Mouse (Mus musculus) CD4-positive, CD25-positive, alpha-beta regulatory T cell, adult 4 months (primary cell): ENCODE measurements around the gene Grip1. TPM values are rescaled to one million over a fixed set of nuclear protein-coding genes. Genes with fewer than 3 reads are reported as not detected.

Experiments
- ATAC-seq: one replicate; pipeline ENCODE4 v1.8.0; 2017
- polyA plus RNA-seq, 2 experiments: library from polyadenylated mRNA; unstranded; fragments of 100-300 nt; shearing (Covaris generic); gene quantifications; one replicate each; pipeline ENCODE4 v1.2.1; 2017

Gene Grip1
- polyA plus RNA-seq, 2 experiments from 2014 or later: not detected

DNA sequence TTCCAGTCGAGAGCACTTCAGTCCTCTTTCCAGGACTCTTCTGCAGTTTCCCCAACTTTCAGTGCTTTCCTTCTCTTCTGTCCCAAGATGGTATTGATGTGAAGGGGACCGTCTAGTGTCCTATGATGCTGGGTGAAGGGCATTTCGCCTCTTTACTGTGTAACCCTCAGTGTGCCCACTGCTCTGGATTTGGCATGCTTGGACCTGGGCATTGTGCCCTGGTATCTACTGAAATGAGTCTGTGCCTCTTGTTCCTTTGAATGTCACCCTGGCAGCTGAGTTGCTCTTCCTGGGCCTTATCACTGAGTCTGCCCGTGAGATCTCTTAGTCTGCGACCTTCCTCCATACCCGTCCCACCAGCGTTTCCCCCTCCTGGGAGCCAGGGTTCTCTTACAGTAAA, 9.7 kb downstream of the Grip1 start:
- no peak for ATAC-seq

DNA sequence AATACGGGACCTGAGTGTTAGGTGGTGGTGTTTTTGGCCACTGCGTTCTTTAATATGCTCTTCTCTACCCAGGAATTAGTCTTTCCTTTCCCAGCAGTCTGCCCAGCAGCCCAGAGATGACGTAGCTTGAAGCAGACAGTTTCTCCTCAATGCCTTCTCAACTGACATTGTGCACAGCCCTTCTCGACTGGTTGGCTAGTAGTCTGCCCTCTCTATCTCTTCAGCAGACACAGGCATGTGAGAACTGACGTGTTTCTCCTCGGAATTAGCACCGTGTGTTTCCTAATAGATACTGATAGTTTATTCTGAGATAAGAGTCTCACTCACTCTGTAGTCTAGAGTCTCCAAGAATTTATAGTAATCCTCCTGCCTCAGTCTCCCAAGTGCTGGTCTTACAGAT, 10.2 kb downstream of the Grip1 start:
- ATAC-seq: no peak

DNA sequence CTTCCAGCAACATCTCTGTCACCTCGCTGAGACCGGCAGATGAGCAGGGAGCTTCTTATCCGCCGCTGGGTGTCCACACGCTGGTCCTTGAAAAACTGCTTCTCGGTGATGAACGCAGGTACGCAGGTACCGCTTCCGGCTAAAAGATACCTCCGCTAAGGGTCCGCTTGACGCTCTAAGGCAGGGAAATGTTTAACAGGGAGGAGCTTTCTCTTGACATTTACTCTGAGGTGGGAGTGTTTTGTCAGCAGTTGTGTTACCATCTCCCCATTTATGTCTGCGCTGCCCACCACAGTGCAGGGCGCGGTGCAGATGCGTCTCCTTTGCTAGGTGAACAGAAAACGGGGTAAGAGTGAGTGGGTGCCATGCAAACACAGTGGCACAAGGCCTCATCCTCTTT, 14.3 kb downstream of the Grip1 start:
- ATAC-seq: no peak

DNA sequence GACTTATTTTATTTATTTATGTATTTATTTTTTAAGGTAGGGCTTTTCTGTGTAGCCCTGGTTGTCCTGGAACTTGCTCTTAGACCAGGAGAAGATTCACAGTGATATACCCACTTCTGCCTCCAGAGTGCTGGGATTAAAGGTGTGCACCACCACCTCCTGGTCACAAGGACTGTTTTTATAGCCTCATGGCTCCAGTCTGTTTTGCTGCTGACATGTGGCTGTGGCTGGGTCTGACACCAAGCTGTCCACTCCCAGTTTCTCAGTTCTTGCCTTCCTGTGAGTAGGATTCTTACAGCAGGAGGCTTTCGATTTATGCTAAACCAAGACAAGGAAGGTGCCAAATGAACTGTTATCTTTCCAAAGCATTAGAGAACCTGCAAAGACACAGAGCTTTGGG, 16.5 kb downstream of the Grip1 start:
- no peak for ATAC-seq

DNA sequence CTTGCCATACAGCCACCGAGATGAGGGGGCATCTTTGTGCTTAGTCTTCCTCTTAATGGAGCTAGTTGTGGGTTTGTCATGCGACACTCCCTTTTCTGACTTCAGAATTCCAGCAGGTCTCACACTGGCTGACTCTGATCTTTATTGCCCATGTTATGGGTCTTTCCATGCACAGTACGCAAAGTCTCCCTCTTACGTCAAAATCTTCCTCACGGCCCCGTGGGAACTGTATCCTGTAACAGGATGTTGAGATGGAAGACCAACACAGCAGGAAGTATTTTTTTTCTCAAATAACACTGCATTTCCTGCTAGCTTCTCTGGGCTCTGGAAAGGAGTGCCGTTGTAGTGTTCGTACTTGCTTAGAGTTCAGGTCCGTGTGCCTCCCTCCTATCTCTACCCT, 21.5 kb downstream of the Grip1 start:
- no peak for ATAC-seq

DNA sequence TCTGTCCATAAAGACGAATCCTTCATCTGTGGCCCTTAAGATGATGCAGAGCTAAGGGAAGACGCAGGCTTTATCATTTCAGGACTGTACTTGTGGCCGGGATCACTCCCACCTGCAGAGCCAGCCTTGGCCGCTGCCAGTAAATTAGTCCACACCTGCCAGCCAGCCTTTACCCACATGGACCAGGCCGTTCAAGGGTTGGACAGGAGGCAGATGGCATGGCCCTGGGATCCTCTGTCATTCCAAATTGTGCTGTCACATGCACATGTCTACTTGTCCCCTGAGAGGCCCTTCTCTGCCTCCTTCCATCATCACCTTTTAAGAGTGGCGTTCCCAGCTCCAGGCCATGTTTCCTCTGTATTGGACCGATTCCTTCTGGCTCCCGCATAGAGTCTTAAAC, 24.0 kb downstream of the Grip1 start:
- no peak for ATAC-seq

DNA sequence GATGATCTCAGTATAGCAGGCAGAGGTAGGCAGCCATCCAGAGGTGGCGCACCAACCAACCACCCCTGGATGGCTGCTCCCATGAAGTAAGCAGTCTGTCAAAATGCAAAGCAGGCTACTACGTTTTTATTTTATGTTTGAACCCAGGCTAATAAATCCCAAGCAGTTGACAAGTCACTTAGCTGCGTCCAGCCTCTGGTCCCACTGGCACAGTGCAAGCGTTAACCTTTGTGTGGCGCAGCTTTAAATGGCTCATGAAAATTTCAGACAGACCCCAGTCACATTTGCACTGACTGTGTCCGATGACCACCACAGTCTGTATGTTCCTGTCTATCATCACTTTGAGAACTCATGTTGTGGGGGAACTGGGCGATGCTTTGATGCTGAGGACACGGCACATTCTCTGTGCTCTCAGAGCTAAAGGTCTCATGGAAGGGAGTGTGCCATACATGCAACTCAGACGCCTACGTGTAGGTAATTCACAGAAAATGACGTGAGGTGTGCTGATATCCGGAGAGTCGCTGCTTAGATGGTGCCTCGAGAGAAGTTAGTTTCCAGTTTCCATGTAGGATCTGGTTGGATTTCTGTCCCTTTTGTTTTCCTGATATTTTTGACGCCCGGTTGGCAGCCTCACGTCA, 29.6 kb downstream of the Grip1 start:
- ATAC-seq: no peak

DNA sequence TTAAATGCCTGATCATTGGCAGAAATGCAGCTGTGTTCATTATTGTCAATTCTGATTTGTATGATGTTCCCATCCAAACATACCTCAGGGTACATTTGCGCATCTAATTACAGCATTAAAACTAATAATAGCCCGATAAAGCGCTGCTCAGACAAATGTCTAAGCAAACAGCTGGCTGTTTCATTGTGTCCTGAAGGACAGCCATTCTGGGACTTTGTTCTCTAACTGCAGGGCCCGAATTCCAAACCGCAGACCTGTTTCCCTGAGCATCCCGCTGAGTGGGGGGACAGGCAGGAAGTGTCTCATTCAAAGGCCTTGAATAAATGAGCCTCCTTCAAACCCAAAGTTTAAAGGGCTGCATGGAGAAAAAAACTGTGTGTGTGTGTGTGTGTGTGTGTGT, 30.1 kb downstream of the Grip1 start:
- ATAC-seq: no peak

DNA sequence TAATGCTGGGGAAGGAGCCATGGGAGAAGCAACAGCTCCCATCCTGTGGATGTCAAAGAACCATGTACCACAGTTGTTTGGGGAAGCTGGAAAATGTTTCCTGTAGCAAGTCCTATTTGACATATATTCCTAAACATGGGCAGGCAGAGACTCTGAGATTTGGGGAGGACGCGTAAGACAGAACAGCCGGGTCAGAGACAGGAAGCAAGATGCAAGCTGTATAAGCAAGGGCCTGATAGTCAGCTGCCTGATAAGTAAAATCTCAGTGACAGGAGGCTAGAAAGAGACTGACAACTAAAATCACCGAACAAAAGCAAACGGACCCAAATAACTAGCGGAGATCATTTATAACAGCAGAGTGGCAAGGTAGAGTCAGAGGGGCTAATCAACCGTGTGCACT, 33.3 kb downstream of the Grip1 start:
- no peak for ATAC-seq

DNA sequence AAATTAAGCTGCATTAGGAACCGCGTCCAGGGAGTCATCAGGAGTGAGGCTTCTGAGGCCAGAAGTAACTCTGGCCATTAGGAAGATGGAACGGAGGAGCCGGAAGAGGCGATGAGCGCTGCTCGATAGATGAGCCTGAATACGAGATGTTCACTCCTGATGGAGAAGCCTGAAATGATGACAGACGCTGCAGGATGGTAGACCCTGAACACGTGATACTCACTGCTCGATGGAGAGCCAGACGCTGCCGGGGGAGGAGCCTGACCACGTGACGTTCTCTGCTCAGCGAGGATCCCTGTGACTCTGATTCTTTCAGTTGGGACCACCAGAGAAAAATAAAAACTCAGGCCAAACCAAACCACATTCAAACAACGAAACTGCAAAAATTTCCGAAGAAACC, 37.2 kb downstream of the Grip1 start:
- no peak for ATAC-seq

DNA sequence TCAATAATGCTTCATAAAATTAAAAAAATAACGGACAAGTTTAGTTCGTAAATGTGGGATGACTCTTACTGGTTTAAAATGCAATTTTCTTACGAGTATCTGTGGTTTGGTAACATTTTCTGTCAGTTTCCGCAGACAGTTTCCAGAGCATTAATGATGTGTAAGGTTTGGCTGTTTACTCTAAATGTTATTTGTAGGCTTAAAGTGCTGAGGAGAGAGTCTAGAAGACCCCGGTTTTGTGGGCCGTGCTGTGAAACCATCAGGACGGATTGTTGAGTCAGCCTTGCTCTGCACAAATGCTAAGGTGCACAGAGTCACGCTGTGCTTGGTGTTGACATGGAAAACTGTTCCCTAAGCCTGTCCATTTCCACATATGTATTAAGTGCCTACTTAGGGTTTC, 41.7 kb downstream of the Grip1 start:
- no peak for ATAC-seq

DNA sequence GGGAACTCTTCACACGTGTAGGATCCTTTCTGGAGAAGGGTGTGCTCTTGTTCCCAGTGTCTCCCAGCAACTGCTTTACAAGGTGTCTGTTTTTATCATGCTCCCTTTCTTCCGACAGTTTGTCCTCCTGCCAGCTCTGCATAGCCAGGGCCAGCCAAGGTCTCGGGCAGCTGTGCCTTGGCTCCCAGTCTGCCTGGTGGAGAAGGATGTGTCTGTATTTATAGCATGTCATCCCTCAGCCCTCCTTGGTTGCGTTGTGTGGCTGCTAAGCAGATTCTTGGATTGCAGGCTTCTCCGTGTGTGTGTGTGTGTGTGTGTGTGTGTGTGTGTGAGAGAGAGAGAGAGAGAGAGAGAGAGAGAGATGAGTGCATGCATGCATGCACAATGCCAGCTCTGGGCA, 42.6 kb downstream of the Grip1 start:
- no peak for ATAC-seq

DNA sequence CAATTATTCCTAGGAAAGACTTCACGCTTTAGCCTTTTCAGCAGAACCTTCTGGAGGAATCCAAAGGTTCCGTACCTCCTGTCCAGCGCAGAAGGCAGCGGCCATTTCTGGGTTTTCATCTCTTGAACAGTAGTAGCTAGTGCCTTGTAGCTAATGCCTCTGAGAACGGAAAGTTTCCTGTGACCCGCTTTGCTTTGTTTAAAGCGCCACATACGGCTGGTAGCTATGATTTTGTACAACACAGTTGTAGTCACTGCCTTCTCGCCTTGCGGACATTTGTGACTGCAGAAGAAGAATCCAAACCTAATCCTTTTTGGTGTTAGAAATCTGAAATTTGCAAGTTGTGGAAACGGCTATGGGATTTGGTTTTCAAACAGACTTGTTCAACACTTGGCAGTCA, 68.1 kb downstream of the Grip1 start:
- ATAC-seq: no peak

DNA sequence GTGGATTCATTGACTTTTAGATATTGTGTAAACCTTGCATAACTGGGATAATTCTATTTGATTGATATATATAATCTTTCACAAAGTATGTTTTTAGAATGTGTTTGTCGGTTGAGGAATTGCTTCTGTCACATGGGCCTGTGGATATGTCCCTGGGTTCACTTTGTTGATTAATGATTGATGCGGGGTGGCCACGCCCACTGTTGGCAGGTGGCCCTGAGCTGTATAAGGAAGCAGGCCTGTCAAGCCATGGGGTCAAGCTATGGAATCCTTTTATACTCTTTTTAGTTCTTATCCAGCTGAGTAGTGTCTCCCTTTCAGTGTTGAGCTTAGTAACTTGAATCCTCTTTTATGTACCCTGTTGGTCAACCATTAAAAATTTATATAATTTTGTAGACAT, 72.1 kb downstream of the Grip1 start:
- no peak for ATAC-seq

DNA sequence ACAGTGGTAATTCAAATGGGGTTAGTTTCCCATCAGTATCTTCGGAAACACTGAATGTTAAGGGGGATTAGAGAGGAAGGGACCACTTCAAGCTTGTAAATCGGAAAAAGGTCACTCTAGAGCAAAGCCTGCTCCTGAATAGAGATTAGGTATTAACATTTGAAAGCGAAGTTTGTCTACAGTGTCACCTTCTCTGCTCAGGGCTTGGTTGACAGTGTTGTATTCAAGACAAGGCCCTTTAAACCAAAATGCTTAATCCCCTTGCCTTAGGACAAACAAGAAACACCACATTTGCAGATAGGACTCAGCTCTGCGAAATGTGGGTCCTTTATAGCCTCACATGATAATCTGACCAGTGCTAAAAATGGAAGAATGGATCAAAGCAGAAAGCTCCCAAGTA, 81.2 kb downstream of the Grip1 start:
- no peak for ATAC-seq

DNA sequence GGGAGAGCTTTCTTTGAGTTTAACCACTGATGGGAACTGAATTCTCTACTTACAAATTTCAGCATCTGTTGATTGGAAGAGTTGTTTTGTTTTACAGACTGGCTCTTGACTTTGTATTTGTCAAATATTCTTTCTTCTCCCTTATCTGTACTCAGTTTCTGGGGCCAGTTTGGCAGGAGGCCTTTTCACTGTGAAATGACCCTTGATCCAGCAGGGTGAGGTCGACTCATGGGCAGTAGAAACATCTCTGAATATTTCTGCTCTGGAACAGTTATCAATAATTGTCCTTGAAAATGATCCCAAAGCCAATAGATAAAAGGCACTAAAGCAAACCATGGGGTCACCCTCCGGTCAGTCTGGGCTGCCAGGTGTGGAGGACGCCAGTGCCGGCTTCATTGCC, 88.0 kb downstream of the Grip1 start:
- no peak for ATAC-seq

DNA sequence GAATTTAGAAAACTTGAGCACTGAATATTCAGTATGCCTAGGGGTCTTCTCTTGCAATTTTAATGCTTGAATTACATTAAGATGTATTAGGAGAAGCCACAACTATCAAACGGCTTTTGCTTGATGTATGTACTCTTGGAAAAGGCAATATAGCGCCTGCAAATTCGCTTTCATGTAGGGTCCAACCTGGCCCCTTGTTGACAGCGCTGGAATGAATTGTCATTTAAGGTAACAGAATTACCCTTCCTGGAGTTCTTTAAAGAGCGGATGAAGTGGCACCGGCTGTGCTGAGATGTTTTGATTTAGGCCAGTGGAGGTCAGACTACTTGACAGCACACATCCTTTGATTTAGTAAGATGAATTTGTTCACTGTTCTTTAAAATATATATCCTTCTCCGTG, 90.1 kb downstream of the Grip1 start:
- ATAC-seq: no peak

DNA sequence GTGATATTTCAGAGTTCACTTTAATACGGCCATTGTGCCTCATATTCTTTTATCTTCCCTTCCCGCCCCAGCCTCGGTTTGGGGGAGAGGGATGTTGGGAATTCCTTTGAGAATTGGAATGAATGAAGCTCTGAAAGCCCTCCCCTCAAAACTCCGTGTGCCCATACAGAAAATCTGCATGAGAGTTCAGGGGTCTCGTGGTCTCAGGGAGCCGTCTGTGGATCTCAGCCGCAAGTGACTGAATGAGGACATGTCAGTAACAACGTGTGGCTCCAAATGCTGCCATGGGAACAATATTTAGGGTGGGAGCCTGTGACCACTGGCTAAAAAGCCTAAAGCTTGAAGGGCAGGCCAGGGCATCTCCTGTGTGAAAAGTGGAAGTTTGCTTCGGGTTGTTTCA, 91.1 kb downstream of the Grip1 start:
- no peak for ATAC-seq

DNA sequence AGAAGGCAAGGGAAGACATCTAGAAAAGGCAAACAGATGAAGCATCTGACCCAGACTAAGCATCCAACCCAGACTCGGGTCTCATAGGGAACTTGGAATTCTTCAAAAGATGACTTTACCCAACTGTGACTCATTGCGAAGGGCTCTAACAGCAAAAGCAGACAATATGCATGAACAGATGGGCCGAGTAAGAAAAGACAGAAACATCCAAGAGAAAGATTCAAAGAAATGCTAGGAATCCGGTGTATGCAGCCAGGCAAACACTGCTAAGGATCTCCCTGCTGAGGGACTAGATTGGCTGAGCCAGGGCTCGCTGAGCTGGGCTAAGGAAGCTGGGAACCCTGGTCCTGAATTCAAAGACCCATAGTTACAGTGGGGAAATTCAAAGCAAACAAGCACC, 94.2 kb downstream of the Grip1 start:
- ATAC-seq: no peak

DNA sequence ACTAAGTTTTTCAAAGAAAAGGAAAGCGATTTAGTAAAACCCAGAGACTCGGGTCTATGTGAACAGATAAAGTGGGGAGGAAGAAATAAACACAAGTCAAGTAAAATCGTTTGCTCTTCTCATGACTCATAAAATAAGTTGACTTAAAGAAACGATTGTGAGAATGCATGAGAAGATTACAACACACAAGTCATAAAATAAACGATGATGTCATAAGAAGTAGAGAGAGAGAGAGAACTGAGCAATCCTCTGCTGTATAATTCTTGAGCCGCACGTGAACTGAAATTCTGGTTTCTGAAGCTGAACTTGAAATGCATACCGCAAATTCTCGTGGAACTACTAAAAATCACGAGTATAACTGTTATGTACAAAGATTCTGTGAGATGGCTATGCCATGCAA, 95.1 kb downstream of the Grip1 start:
- ATAC-seq: no peak

DNA sequence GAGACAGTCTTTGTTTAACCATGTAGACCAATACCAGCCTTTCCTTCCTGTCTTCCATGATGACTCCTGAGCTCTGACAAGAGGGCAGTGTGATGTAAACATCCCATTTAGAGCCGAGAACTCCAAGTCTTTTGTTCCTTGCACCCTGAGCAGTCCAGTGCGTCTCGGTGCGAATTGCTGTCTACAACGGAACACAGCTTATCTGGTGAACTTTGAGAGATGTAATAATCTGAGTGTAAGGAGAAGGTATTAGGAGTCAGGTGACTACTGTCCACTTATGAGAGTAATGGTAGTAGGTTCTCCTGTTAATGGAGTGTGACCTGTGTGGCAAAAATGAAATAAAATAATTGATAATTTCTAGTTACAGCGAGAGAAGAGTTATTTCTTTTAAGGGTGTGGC, 97.0 kb downstream of the Grip1 start:
- no peak for ATAC-seq

DNA sequence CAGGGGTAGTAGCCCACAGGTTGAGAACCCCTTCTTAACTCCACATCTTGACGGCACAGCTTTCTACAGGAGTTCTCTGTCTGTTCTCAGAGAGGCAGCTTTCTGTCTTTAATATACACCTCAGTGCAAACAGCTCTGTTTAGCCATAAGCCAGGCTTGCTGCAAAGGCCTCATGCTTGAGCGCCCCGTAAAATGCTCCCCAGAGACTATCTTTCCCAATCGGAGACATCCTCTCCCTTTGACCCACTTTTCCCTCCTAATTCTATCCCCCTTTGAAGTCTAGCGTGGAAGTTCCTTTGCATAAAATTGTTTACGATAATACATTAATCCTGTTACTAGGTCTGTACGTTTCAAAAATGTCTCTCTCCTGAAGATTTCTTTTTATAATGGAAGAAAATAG, 102.7 kb downstream of the Grip1 start:
- ATAC-seq: no peak

DNA sequence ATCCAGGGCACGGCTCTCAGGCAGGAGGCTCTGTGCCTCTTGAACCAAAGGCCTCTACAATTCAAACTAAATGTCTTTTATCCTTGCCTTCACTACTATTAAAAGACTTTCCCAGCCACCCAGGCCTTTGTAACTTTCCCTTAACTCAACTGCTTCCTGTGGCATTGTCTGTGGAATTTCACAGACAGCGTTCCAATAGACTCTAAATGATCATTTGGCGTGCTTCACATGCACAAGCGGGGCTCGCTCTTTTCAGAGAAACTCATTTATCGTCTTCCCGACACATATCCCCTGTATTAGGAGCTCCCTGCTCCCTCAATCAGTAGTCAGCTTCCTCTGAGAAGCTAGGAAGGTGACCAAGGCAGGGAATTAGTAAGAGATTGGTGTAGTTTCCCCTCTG, 104.8 kb downstream of the Grip1 start:
- no peak for ATAC-seq

DNA sequence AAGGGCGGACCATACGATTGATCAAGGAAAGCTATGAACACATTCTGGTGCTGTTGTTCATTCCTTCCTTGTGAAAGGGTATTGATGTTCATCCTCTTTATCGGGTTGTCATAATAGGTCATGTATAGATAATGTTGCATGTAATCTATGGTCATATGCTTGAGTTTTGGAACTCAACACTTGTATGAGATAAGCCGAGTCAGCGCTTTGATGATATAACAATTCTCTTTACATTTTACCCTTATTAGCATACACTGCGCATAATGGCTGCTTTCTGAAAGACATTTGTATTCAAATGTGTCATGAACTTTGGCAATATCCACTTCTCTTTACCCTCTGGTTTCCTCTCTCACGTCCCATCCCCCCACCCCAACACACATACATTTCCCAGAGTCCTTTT, 111.2 kb downstream of the Grip1 start:
- no peak for ATAC-seq

DNA sequence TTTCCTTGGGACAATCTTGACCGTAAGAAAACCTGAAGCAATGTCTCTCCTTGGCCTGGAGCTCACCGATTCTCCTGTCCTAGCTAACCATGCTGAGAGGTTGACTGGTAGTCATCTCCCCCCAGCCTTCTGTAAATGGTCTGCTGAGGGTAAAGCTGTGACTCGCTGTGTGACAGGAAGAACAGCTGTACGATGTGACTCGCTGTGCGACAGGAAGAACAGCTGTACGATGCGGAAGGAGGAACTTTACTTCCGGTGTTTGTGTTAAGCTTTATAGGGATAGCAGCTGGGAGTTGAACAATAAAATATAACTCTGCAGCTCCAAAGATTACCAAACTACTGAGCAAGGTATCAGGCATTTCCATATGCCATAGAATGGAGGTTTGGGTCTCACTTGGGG, 119.5 kb downstream of the Grip1 start:
- no peak for ATAC-seq

DNA sequence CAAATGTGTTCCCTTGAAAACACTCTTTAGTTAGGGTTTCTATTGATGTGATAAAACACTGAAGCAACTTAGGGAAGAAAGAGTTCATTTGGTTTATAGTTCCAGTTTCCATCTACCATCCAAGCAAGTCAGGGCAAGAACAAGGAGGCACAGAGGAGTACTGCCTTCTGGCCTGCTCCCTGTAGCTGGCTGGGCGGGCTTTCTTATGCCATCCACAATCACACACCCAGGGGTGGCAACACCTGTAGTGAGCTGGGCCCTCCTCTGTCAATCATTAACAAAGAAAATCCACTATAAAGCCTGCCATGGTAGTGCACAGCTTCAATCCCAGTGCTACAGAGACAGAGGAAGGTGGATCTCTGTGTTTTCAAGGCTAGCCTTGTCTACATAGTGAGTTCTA, 122.2 kb downstream of the Grip1 start:
- no peak for ATAC-seq
